Mouse (Mus musculus): ENCODE results near the gene Pnmal2.

The Pnmal2 gene

DNA sequence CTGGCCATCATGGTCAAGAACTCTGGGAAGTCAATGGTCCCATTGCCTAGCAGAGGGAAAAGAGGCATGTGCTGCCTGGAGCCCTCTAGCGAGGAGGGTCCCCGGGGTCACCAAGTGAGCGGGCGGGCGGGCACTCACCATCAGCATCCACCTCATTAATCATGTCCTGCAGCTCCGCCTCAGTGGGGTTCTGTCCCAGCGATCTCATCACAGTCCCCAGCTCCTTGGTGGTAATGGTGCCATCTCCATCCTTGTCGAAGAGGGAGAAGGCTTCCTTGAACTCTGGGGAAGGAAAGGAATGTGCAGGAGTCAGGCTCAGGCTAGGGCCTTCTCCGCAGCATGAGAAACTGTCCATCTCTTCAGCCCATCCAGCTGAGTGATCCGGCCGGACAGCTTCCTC, 27.0 kb upstream of the Pnmal2 start:
- no peak for DNase-seq (ENCODE audit: low read depth, low spot score)

DNA sequence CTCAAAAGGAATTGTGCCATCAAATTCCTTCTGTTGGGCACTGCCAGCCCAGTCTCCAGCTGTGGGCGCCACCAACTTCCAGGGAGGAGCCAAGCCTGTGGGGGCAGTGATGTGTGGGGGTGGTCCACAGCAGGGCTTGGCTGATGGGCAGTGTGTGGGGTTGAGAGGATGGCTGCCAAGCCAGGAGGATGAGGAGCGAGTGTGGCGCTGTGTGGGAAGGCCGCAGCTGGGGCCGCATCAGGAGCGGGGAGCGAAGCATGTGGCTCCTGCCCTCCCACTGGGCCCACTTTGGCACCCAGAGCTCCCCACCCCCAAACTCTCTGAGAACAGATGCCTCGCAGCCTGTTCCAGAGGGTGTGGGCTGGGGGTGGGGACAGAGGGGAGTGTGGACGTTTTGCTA, 26.5 kb upstream of the Pnmal2 start:
- DNase-seq (ENCODE audit: low read depth, low spot score): no peak

DNA sequence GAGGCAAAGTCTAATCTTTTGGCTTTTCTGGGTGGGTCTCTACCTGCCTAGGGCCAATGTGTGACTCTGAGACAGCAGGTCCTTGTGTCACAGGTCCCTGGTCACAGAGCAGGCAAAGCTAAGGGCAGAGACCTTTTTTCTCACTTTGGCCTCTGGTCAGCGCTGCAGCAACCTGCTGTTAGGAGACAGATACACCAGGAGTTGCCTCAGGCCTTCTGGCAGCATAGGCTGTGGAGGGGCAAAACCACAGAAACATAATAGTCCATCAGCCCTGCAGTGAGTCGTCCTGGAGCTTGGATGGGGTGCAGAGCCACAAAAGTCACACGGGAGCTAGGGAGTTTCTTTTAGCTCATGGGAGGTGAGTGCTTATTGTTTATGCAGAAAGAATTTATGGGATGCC, 25.8 kb upstream of the Pnmal2 start:
- no peak for DNase-seq (ENCODE audit: low read depth, low spot score)

- no peak for DNase-seq (ENCODE audit: low read depth, low spot score)
Measured at GRCm38 (mm10) chr7:16919395-16920149, 24.9 kb upstream of the Pnmal2 start.

- no peak for DNase-seq (ENCODE audit: low read depth, low spot score)
Measured at GRCm38 (mm10) chr7:16920150-16920579, 24.3 kb upstream of the Pnmal2 start.

GRCm38 (mm10) chr7:16920818-16921791, 23.4 kb upstream of the Pnmal2 start:
- peak; percentile 34 for DNase-seq (ENCODE audit: low read depth, low spot score)

- no peak for DNase-seq (ENCODE audit: low read depth, low spot score)
Measured at GRCm38 (mm10) chr7:16921881-16922335, 22.6 kb upstream of the Pnmal2 start.

DNA sequence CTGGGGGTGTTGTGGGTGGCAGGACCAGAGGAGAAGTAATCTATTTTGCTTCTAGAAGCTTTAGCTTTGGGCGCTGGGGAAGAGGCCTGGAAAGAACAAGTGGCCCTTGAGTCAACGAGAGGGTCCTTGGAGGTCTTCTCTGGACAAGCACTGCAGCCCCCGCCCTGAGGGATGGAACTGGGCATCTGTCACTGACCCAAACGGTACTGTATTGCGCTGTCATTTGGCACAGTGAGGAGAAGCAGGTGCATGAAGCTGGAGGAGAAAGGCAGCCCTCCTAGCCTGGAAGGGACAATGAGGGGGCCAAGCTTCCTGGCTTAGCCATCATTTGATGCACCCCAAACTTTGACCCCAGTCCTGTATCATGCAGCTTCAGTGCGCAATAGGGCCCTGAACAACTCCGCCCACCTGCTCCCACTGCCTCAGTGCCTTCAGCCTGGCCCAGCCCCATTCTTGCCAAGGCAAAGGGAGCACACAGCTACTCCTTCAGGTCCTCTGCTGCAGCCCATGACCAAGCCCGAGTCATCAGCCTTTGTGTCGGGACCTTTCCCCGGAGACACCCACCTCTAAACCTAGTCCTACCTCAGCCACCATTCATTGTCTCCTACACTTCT, 22.0 kb upstream of the Pnmal2 start:
- no peak for DNase-seq (ENCODE audit: low read depth, low spot score)

GRCm38 (mm10) chr7:16923283-16924036, 21.0 kb upstream of the Pnmal2 start:
- DNase-seq (ENCODE audit: low read depth, low spot score): no peak

DNA sequence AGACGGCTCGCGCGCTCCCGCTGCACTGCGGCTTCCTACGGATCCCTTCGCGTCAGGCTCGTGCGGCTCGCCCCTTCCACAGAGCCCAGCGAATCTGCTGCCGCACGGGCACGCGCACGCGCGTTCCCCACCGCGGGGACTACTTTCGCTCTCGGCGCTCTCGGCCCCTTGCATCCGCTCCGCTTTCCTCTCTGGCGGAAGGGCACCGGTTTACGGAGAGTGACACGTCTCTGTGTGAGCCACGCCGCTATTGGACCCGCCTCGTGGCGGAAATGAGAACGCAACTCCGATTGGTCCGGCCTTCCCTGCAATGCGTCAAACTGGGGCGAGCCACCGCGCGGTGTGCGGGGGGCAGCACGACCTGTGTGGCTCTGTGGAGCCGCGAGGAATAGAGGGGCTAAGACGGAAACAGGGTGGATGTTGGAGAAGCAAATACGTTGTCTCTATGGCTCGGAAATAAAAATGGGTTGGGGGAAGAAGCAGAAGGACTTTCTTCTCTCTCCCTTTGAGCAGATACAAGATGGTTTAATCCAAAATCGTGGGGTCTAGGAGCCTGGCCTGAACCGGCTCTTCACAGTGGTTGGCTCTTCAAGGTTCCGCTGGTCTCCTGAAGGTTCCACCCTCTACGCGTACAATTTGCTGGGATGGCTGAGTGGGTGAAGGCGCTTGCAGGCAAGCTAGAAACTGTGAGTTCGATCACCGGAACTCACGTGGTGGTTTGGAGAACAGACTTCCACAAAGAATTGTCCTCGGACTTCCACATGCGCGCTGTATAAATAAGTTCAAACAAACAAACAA, 20.2 kb upstream of the Pnmal2 start, which contains the start of gene Calm3:
Gene Calm3 (minus strand): TSS at position 78 of the 798 bp plus-strand sequence.
- DNase-seq (ENCODE audit: low read depth, low spot score): peak; percentile 100

DNA sequence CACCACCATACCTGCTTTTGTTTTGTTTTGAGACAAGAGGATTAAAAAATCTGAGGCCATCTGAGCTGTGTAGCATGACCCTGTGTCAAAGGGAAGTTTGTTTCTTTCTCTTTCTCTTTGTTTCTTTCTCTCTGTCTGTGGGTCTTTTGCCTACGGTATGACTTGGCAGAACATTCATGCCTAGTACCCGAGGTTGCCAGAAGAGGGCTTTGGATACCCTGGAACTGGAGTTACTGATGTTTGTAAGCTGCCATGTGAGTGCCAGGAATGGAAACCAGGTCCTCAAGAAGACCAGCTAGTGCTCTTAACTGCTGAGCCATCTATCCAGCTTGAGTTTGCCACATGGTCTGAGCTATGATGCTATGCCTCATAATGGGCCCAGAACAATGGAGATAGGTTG, 16.1 kb upstream of the Pnmal2 start:
- DNase-seq (ENCODE audit: low read depth, low spot score): no peak

GRCm38 (mm10) chr7:16930850-16931249, 13.6 kb upstream of the Pnmal2 start:
- peak; percentile 75 for DNase-seq (ENCODE audit: low read depth, low spot score)

GRCm38 (mm10) chr7:16931968-16932627, 12.4 kb upstream of the Pnmal2 start:
- DNase-seq (ENCODE audit: low read depth, low spot score): peak; percentile 94

GRCm38 (mm10) chr7:16932704-16933577, 11.5 kb upstream of the Pnmal2 start:
- no peak for DNase-seq (ENCODE audit: low read depth, low spot score)

- no peak for DNase-seq (ENCODE audit: low read depth, low spot score)
Measured at GRCm38 (mm10) chr7:16937312-16937711, 7.2 kb upstream of the Pnmal2 start.

- no peak for DNase-seq (ENCODE audit: low read depth, low spot score)
Measured at GRCm38 (mm10) chr7:16938117-16938791, 6.2 kb upstream of the Pnmal2 start.

GRCm38 (mm10) chr7:16940292-16940691, 4.2 kb upstream of the Pnmal2 start:
- no peak for DNase-seq (ENCODE audit: low read depth, low spot score)

DNA sequence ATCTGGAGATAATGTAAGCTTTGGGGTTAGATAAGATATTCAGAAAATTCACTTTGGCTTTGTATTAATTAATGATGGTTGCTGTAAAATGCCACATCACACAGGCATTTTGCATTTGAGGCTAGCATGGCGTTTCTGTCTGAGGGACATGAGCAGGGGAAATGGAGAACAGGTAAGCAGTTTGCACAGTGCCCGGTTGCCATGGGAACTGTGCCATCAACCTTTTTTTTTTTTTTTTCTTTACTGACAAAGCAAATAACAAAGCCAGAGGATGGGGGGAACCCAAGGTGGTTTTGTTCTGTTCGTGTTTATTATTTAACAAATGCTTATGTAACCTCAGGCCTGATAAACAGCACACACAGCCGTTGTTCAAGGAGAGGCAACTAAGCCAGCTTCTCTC, 1.6 kb upstream of the Pnmal2 start:
- DNase-seq (ENCODE audit: low read depth, low spot score): no peak
